Mouse (Mus musculus): ENCODE data around the gene Prr12.

- TF ChIP-seq POLR2A (IDR thresholded peaks at IDR 0.05; ENCODE audit: insufficient read depth, low read depth, low read length) (no peak), CTCF (IDR thresholded peaks at IDR 0.05) (no peak), EP300 (IDR thresholded peaks at IDR 0.05; ENCODE audit: insufficient read depth, low read depth, low read length) (no peak)
These were observed 35.9 kb downstream of the Prr12 start for GRCm38 (mm10) chr7:45016761-45017160.

Measured in heart, adult 2 months (tissue).